Mouse (Mus musculus): ENCODE data around the gene Rcsd1. TPM values are rescaled to one million over a fixed set of nuclear protein-coding genes. Genes with fewer than 3 reads are reported as not detected.

Gene Rcsd1
- total RNA-seq, 2 experiments from 2014 or later: 112 to 114 TPM

DNA sequence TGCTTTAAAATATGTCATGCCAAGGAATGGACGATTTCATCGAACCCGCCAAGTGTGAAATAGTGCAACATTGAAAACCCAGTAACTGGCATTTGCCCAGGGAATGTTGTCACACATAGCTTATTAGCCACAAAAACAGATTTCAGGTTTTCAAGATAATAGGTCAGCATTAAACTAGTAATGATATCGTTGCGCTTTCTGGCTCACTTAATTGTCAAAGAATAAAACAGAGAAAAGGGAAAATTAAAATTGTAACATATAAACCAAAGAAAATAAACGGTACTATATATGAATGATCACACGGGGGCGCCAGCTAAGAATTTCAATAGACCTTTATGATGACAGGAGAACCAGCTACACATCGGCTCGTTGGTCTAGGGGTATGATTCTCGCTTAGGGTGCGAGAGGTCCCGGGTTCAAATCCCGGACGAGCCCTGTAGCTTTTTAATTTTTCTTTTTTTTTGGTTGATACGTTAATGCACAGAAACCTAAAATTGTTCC, 68.2 kb downstream of the Rcsd1 start:
- intact Hi-C loops (cut with DNase I): loop anchor here (2.0 to 5.0 kb wide), 3 partner anchors 57 to 179 kb away; partner anchors contain the start of genes Dcaf6 and Mpc2
- DNase-seq: peak; percentile 80 to 87

DNA sequence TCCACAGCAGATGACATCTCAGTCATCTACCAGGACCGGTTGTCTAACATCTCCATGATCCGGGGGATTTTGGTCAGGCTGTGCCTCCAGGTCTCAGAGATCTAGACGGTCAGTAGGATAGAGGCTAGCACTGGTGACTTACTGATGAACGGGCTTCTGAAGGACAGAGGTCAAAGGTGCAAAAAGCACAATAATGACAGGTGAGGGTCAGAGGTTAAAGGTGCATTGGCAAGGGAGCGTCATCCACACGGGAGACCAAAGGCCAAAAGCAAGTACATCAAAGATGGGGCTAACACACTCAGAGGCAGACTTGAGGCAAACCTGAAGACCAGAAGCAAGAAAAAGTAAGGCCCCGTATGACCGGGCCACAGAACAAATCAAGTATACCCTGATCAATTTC, 73.3 kb downstream of the Rcsd1 start:
- no peak for DNase-seq
- intact Hi-C loops (cut with DNase I): no loop called here

DNA sequence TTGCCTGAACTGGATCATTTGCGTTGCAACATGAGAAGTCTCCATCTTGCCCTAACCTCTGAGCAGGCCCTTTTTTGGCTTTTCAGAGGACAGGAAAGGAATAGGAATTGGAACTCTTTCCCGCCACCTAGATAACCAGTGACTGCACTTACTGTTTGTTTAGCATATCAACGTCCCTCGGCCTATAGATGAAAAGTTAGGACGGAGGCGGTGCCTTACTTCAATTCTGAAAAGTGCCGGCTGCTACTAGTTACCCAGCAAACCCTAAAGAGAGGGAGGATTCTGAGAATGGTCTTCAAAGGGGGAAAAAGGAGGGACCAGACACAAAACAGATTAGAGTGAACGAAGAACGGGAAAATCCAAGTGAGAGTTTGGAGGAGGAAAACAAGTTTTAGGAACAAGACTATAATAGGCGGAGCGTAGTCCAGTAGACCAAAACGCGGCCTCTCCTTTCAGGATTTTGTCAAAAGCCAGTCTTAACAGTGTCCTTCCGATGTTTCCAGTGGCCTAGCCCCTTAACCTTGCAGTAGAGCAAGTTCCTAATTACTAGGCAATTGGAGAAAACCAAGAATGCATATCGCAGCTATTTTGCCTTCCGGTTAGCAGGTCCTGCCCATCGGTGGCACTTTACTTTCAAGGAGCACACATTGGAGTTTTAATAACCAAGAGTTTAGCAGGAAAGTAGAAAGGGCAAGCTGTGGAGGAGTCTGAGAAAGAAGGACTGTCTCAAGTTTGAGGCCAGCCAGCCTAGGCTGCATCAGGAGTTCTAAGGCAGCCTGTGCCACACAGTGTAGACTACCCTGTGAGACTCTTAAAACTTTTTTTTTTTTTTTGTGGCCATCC, 74.3 kb downstream of the Rcsd1 start:
- intact Hi-C loops (cut with DNase I): loop anchor here (2.0 kb wide), 1 partner anchor 16 kb away; no protein-coding TSS in a partner anchor

DNA sequence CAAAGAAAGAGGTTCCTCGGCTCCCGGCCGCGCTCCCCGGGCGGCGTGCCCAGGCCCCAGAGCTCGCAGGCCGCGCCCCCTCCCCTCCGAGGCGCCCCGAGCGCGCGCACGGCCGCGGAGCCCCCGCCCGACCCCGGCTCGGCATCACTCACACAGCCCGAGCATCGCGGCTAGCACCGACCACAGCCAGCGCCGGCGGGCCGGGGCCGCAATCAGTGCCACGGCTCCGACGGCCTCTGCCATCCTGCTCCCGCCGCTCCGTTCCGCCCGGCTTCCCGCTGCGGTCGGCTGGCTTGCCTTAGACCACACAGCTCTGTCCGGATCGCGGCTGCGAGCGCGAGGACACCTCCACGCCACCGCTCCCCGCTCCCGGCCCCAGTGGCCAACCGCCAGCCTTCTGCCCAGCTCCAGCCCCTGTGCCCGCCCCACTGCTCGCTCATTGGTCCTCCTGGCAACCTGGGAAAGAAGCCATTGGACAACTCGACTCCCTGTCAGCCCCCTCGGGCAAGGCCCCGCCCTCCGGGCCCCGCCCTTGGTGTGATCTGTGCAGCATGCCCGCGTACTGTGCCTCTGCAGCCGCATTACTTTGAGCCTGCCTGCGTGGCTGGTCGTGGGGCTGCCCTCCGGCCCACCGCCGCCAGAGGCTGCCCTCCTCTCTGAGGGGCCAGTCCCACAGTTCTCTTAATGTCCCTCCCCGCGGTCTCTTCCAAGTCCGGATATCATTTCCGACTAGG, 75.2 kb downstream of the Rcsd1 start, which contains the start of gene Mpzl1:
Gene Mpzl1, minus strand, starts transcription at position 388 of the 734 bp plus-strand sequence.
- intact Hi-C loops (cut with DNase I): loop anchor here (2.0 to 5.0 kb wide), 2 partner anchors 16 to 47 kb away; no protein-coding TSS in a partner anchor
- DNase-seq: peak; percentile 99 to 100

More for the DNA sequence above, 74.3 kb downstream of the Rcsd1 start:
- DNase-seq: peak in 1 of 2 experiments; percentile 36

DNA sequence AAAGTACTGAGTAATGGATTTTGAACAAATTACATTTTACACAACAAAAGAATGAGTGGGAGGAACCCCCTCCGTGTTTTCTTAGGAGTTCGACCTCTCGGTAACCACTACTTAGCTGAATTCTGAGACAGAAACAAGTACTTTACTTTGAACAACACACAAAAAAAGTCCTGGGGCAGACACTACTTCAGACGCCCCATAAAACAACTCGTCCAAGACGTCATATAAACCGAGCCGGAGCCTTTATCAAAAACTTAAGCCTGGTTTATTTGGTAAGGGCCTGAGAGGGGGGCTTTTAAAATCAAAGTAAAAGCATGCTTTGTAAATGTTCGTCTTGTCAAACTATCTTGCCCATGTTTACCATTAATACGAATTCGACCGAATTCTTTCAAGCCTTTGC, 76.2 kb downstream of the Rcsd1 start:
- intact Hi-C loops (cut with DNase I): loop anchor here (5.0 kb wide), 1 partner anchor 46 kb away; no protein-coding TSS in a partner anchor
- no peak for DNase-seq

DNA sequence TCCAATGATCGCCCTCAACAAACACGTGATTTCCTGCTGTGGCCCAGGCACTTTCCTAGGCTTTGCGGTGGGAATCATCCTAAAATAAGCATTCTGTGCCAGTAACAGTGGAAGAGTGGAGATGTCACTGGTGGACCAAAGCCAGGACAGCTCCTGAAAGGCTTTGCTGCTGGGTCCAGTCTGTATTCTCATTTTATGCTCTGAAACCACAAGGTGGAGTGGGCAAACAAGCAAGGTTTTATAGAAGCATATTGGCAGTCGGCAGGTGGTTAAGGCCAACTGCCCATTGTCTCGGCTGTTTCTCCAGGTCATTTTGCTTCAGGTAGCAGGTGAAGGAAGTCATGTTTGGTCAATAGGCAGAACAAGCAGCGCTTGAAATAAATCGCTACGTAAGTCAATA, 78.4 kb downstream of the Rcsd1 start:
- no peak for DNase-seq
- intact Hi-C loops (cut with DNase I): loop anchor here (5.0 kb wide), 1 partner anchor 44 kb away; no protein-coding TSS in a partner anchor

DNA sequence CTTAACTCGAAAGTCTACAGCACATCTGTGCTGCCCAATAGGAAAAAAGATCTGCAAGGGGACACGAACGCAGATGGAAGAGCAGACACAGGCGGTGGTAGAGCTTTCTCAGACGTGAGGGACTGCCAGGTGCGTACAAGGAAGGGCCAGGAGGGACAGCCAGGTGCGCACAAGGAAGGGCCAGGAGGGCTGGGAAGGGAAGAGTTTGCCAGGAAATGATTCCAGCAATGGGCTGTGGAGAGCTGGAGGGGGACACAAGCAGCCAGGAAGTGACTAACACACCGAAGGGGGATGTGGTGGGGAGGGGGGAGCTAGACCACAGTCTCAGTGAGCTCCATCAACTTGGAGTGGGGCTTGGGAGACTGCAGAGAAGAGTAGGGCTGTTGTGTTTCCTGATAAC, 79.6 kb downstream of the Rcsd1 start:
- intact Hi-C loops (cut with DNase I): loop anchor here (5.0 kb wide), 1 partner anchor 43 kb away; no protein-coding TSS in a partner anchor
- no peak for DNase-seq

DNA sequence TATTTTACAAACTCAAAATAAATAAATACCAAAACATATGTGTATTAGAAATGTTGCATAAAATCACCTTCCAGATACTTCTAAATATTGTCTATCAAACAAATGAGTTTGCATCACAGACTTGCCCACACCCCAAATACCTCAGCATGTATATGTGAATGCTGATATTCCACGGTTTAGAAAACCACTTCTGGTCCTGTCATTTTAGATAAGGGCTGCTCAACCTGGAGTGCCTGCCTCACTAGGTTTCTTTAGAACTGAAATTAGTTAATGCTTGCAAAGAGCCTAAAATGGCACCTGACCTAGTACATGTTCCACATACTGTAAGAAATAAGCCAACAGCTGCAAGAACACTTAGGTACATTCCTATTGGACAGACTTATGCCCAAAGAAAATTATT, 81.0 kb downstream of the Rcsd1 start:
- no peak for DNase-seq
- intact Hi-C loops (cut with DNase I): no loop called here

DNA sequence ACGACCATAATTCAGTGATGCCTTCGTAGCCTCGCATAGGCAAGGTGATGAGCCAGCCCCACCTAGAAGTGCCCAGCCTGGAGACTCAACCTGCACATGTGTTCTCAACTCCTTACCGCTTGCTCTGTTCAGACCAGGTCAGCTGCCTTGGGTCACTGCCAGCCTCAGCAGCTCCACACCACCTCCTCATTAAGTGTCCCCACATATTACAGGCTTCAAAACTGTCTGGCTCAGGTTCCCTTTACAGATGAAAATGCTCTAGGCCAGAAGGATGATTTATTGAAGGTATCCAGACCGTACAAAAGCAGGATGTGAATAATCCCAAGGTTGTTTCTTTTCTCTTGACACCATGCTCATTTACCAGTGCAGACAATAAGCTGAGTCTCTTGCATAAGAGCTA, 83.7 kb downstream of the Rcsd1 start:
- intact Hi-C loops (cut with DNase I): no loop called here
- peak in 1 of 2 experiments; percentile 35 for DNase-seq

DNA sequence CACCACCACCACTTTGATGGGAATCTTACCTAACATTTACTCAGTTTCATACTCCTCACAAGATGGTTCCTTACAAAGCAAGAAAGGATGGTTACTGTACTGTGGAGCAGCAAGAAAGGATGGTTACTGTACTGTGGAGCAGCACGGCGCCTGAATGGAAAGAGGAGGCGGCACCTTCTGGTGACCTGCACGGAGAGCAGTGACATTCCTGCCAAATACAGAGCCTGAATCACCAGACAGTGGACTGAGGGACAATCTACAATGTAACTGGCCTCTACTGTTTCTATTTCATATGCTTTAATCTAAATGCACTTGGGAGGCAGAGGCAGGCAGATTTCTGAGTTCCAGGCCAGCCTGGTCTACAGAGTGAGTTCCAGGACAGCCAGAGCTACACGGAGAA, 84.5 kb downstream of the Rcsd1 start:
- intact Hi-C loops (cut with DNase I): no loop called here
- no peak for DNase-seq

DNA sequence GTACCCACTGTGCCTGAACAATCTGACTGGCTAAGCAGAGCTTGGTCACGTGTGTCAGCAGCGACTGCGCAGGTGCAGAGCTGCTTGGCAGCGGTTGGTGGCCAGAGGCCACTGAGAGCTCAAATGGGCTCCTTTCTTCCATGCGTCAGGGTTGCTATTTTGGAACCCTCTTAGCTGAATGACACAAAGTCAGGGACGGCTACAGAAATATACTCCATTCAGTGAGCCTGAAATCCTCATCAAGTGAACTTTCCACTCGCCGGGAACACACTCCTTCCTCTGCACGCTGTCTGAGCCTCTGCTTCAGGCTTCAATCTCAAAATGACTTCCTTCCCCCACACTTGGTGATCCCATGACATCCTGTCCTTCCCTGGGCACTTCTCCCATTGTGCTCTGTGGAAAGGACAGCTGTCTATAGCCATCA, 91.3 kb downstream of the Rcsd1 start:
- intact Hi-C loops (cut with DNase I): loop anchor here (2.0 kb wide), 1 partner anchor 17 kb away; the partner anchor contains the start of gene Mpzl1

DNA sequence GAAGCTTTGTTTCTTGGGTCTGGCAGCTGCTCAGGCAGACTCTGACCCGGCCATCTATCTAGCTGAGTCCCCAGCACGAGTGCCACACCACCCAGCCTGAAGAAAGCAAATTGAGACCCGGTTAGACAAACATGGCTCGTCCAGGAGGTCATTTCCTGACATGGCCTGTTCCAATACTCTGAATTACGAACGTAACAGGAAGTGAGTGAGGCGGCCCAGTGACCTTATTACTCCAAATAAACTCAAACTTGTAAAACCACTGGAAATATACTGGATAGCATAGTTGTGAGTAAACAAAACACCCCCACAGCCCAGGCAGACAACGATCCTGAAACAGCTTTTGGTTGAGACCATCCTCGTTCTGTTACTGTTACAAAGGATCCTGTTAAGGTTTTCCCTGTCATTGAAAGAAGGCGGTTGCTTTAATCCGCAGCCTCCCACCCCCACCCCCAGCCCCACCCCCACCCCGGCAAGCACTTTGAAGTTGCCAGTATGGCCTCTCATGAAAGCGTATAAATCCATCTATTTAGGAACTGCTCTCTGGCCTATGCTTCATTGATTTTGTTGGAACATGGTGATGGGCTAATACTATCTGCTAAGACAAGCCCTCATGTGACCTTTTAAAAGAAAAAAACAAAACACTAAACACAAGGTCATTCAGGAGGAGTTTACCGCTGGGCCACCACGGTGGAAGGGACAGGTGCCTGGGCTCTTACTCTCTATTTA, 92.2 kb downstream of the Rcsd1 start:
- DNase-seq: peak; percentile 51 to 58
- intact Hi-C loops (cut with DNase I): no loop called here

More for the DNA sequence above, 91.3 kb downstream of the Rcsd1 start:
- DNase-seq: peak; percentile 76 to 83

DNA sequence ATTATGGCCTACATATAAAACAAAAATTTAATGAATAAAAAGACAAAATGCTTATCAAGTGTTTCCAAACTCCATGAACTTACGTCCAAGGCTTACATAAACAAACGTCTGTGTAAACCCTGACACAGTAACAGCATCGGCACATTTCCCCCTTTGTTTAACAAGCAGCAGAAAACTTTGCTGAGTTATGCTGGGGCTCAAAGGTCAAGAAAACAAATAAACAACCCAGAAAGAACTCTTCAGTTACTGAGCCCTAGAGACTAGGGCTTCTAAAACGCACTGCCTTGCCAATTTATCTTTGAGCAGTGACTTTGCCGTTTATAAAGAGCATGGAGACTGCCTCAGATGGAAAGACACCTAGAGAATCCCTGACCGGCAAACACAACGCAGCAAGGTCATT, 92.9 kb downstream of the Rcsd1 start:
- intact Hi-C loops (cut with DNase I): no loop called here
- DNase-seq: peak in 1 of 2 experiments; percentile 31

DNA sequence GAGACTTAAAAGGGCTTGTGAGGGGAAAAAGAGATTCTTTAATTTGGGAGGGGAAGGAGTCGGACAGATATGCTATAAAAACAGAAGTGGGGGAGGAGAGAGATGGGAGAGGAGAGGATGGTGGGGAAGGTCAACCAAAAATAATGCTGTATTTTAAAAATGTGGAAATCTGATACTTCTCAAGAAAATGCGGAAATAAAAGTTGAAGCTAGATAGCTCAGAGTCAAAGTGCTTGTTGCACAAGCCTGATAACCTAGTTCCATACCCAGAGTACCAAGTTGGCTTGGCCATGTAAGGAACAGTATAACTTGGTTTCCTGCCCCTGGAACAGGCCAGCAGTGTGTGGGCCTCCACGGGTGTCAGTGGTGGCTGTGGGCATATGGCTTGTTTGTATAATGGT, 94.8 kb downstream of the Rcsd1 start:
- DNase-seq: no peak

DNA sequence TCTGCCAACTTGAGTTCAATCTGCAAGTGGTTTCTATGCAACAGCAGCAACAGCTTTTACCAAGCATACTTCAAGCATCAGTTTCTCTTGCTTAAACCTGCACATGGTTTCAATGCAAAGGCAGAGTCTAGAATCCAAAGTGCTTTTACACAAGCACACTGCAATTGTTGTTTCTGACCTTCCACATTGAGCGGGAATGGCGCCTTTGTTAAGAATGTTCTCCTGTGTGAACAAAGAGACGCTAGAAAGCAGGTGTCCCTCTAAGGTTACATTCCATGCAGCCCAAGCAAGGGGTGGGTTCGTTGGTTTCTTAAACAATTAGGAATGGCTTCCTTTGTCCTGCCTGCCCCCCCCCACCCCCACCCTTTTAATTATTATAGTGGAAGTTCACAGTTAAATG, 95.6 kb downstream of the Rcsd1 start:
- intact Hi-C loops (cut with DNase I): no loop called here
- no peak for DNase-seq

More for the DNA sequence above, 94.8 kb downstream of the Rcsd1 start:
- intact Hi-C loops (cut with DNase I): no loop called here

DNA sequence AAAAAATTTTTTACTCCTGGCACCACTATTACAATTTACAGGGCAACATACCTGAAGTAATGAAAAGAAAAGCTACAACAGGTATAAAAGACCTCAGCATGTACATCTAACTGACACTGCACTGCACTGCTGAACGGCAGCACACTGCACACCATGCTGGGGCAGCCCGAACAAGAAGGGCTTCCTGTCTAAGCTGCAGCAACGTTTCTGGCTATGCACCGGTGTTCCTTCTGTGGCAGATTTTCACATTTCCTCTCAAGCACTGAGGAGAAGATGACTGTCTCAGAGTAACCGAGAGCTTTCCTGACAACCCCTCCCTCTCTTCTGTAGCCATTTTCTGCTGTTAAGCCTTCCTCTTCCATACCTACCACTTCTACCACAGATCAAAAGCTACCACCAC, 96.8 kb downstream of the Rcsd1 start:
- intact Hi-C loops (cut with DNase I): no loop called here
- no peak for DNase-seq

DNA sequence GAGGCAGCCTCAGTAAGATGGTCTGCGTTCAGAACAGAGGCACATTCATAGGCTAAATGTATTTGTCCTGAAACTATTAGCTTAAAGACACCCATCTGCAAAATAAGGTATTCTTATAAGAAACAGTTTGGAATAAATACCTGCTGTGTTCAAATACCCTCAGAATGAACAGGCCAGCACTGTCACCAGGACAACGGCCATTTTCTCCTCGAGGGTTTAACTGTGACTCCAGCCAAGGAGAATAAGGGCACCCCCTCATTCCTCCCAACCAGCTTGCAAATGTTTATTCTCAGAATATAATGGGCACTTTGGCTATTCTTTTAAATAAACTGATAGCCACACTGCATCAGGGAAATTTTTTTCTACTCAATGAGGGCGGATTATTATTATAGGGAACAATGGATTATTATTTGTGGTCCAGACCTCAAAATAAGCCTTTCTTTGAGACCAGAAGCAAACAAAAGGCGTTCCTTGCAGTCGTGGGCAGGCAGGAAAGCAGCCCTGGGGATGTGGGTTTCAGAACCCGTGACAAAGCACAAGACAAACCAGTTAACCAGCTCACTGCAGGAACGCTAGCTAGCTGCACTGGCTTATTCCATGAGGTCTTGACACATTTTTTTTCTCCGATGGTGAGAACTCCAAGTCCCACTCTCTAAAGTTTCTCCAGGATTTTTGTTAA, 99.1 kb downstream of the Rcsd1 start:
- no peak for DNase-seq
- intact Hi-C loops (cut with DNase I): no loop called here

DNA sequence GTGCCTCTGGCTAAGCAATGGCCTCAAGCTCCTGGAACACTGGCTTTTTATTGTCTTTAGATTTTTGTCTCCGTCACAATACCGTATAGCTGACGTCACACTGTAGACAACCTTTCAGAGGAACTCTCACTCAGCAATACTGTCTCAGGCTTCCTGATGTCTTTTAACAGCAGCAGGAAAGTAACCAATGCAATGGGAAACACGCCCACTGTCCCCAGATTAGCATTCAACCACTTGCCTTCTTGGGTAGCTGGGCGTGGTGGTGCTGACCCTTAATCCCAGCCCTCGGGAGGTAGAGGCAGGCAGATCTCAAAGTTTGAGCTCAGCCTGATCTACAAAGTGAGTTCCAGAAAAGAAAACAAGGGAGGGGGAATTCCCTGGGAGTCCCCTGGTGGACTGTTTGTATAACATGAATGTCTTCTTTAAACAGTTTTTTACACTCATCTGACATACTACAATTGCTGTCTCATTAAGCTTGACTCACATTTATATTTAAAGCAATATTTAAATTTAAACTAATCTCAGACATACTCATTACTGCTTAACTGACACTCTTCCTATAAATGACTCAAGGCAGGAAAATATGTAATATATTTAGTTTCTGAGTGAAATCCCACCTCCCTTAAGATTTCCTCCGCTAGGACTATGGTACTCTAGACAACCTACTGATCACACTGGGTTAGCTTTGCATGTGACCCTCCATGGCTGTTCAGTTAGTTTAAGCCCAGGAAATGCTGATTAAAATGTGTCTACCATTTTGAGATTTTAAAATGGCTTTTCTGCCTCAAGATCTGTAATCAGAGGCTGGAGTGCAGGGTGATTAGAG, 99.8 kb downstream of the Rcsd1 start:
- intact Hi-C loops (cut with DNase I): no loop called here
- no peak for DNase-seq

DNA sequence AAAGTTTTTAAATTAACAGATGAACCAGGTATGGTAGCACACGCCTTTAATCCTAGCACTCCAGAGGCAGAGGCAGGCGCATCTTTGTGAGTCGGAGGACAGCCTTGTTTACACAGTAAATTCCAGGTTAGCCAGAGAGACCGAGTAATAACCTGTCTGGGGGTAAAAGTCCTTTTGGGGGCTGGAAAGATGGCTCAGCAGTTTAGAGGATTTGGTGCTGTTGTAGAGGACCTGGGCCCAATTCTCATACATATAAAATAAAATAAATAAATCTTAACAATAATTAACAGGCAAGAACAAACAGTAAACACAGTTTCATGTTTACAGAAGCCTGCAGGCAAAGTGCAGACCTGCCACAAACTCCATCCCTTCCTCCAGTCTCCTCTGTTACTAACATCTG, 100.7 kb downstream of the Rcsd1 start:
- intact Hi-C loops (cut with DNase I): no loop called here
- no peak for DNase-seq
